ENCODE assay signal across 8 mouse cellular contexts in the genomic region with DNA sequence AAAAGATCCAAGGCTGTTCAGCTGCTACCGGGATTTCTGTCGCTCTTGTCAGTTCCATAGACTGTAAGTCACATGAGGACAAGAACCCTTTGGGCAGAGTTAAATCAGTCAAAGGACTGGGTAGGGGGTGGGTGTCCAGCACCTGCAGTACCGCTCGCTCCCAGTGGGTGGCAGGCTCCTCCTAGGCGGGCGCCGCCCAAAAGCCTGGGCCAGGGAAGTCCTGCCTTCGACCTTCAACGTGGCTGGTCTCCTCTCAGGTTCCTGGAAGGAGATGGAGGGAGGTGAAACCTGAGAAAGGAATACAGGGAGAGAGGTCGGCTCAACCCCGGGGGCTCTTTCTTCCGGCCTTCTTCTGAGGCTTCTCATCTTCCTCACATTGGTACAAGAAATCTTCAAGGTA. TPM values are rescaled to one million over a fixed set of nuclear protein-coding genes. Genes with fewer than 3 reads are reported as not detected.
DNase-seq lines count a peak whose midpoint lies in the region.

No protein-coding gene starts in this region.

- DNase-seq in Muller cell, postnatal 12 days (ENCODE audit: inconsistent ontology term) = peak; percentile 86
- peak; percentile 78 for DNase-seq in cerebellum, adult 9-10 months
- DNase-seq in forelimb bud, embryonic 11.5 days (ENCODE audit: low read depth, low spot score) = peak; percentile 83
- peak; percentile 95 for DNase-seq in heart, postnatal 4 days
- DNase-seq in layer of hippocampus, postnatal 14 days (ENCODE audit: low spot score in 2 of 2) = peak; percentile 70 to 71
- DNase-seq in lung, postnatal 10 days = peak; percentile 92
- DNase-seq in right cerebral cortex, adult 18-20 months = peak; percentile 70
- DNase-seq in urinary bladder, adult 2 months (ENCODE audit: low spot score) = peak; percentile 73

RNA-seq across cellular contexts. Expression of a gene that starts 10.1 kb away (rescaled TPM):
- total RNA-seq in heart, postnatal 4 days (2021) = 100 to 1,000 TPM; 619 to 662 TPM
- 100 to 1,000 TPM; 865 to 866 TPM for total RNA-seq in layer of hippocampus, postnatal 14 days (2021)
- polyA plus RNA-seq in urinary bladder, adult 2 months (2012; rRNA removed) = 940 and 1,078 TPM in 2 replicates

RNA-seq across cellular contexts. Expression of a gene that starts 17.8 kb away (rescaled TPM):
- total RNA-seq in heart, postnatal 4 days (2021) = 10 to 100 TPM; 23.4 to 26.8 TPM
- 10 to 100 TPM; 28.8 to 31.4 TPM for total RNA-seq in layer of hippocampus, postnatal 14 days (2021)
- polyA plus RNA-seq in urinary bladder, adult 2 months (2012; rRNA removed) = 47.5 and 63.9 TPM in 2 replicates

RNA-seq across cellular contexts. Expression of a gene that starts 17.9 kb away (rescaled TPM):
- 10 to 100 TPM; 17.3 to 19.3 TPM for total RNA-seq in heart, postnatal 4 days (2021)
- total RNA-seq in layer of hippocampus, postnatal 14 days (2021) = 10 to 100 TPM; 22.3 to 22.6 TPM
- polyA plus RNA-seq in urinary bladder, adult 2 months (2012; rRNA removed) = 13.6 and 18.0 TPM in 2 replicates

RNA-seq across cellular contexts. Expression of a gene that starts 31.9 kb away (rescaled TPM):
- 10 to 100 TPM; 39.1 to 42.4 TPM for total RNA-seq in heart, postnatal 4 days (2021)
- total RNA-seq in layer of hippocampus, postnatal 14 days (2021) = 10 to 100 TPM; 82.0 to 88.2 TPM
- 56.7 and 60.4 TPM in 2 replicates for polyA plus RNA-seq in urinary bladder, adult 2 months (2012; rRNA removed)

RNA-seq across cellular contexts. Expression of a gene that starts 58.1 kb away (rescaled TPM):
- 100 to 1,000 TPM; 318 to 355 TPM for total RNA-seq in heart, postnatal 4 days (2021)
- 100 to 1,000 TPM; 770 to 901 TPM for total RNA-seq in layer of hippocampus, postnatal 14 days (2021)
- polyA plus RNA-seq in urinary bladder, adult 2 months (2012; rRNA removed) = 565 and 747 TPM in 2 replicates

Comparison
In these comparisons a context has a peak if more than half of its experiments do, and no peak if none do; other contexts are left out.
1. Peak in every context shown above with its lines: DNase-seq.